Mouse (Mus musculus): ENCODE measurements around the gene Zbed4.

Zbed4 gene

DNA sequence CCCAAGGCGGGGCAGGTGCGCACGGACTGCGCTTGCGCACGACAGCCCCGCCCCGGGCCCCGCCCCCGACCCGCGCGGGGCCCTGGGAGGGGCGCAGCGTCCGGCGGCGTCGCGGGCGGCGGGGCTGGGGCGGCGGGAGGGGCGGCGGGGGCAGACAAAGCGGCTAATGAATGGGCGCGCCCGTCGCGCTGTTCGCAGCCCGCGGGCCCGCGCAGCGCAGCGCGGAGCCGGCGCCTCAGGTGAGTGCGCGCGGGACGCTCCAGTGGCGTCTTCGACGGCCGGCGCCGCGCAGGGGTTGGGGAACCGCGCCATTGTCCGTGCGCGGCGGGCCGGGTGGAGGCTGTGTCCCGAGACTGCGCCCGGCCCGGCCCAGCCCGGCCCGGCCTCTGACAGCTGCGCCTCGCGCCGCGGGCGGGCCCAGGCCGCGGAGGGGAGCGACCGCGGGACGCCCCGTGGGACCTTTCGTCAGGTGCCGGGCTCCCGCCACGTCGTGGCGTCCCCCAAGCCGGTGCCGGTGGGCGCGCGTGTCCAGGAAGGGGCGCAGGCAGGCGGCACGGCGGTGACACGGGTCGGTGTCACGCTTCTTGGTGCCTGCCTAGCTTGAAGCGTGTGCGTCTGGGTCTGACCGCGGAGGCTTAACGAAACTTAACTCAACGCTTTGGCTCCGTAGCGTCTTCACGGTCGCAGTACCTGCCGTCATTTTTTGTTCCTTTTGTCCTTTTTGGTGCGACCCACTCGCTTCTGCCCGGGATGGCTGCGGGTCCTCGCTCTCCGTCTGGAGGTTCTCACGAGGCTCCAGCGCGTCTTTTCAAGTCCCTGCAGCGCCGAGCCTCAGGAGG lies at the start of gene Zbed4:
TSS of gene Zbed4 (plus strand) at position 97 of the 839 bp plus-strand sequence.
- WGBS, result 1% methylated on average over 116 of the region's 119 CpGs

DNA sequence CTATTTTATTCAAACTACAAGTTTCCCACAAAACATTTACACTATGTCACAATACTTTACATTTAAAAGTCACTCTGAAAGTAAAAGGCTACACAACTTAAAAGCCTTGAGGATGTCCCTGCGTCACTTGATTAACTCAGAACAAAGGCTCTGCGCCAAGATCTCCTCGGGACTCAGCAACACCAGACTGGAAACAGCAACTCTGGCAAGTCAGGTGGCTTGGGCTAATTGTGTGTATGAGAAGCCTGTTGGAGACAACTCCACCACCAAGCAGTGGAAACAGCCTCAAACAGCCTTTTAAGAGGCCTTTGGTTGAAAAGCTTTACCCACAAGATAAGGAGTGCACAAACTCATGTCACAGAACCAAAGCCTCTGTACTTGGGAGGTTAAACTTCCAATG lies 49.0 kb upstream of the Zbed4 start:
- WGBS, result 30% methylated on average over 3 of the region's 3 CpGs

DNA sequence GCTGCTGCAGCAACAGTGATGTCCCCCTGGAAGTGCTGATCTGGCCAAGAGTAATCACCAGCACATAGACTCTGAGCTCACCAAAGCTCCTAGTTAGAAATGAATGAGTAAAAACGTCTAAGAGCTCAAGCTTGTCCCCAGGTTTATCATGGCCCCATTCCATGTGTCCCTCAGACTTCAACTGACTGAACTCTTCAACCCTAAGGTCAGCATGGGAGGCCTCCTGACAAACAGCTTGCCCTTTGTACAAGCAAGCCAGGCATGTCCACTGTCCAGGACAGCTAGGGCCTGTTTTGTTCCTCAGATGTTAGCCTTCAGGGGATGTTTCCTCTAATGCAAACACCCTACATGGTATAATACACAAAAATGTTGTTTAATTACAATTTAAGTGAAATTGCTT lies 47.2 kb upstream of the Zbed4 start:
- 45% methylated on average over 1 of the region's 1 CpGs for WGBS

DNA sequence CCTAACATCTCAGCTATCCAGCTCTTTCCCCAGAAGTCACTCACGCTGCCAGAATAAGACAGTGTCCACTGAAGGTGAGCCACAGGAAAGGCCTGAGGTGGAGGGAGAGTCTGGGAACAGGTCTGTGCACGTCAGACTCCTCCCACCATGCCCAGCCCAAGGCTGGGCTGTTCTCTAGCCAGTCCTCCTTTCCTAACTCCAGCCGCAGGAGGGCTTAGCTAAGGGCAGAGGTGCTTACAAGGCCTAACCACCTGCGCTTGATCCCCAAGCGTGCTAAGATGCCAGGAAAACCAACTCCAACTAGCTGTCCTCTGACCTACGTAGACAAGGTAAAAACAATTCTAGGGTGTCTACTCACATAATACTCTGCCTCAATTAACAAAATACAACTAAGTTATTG lies 45.1 kb upstream of the Zbed4 start:
- WGBS, result 87% methylated on average over 6 of the region's 6 CpGs

DNA sequence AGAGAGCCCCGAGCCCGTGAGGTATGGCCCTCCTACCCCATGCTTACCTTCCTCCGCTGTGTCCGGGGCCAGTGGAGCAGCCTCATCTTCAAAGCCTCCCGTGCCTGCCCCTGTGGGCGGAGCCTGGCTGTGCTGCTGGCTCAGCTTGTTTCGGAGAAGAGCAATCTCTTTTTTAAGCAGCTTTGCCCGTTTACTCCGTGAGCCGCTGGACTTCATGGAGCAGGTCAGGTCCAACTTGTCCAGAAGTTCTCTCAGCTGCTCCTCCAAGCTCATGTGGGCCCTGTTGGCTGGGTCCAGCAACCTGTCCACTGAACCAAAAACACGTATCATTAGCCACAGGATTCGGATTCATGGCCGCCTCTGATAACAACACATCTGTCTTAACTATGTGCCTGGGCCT lies 44.5 kb upstream of the Zbed4 start:
- 57% methylated on average over 13 of the region's 13 CpGs for WGBS

DNA sequence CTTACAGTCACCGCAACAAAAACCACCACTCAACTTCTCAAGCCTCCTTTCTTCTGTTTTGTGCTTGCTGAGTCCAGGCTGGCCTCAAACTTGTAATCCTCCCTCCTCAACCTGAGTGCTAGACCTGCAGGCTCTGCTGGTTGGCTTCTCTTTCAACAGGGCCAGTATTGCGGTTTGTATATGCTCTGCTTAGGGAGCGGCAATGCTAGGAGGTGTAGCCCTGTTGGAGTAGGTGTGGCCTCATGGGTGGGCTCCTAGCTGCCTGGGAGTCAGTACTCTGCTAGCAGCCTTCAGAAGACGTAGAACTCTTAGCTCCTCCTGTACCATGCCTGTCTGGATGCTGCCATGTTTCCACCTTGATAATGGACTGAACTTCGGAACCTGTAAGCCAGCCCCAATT lies 43.3 kb upstream of the Zbed4 start:
- 92% methylated on average over 5 of the region's 5 CpGs for WGBS

DNA sequence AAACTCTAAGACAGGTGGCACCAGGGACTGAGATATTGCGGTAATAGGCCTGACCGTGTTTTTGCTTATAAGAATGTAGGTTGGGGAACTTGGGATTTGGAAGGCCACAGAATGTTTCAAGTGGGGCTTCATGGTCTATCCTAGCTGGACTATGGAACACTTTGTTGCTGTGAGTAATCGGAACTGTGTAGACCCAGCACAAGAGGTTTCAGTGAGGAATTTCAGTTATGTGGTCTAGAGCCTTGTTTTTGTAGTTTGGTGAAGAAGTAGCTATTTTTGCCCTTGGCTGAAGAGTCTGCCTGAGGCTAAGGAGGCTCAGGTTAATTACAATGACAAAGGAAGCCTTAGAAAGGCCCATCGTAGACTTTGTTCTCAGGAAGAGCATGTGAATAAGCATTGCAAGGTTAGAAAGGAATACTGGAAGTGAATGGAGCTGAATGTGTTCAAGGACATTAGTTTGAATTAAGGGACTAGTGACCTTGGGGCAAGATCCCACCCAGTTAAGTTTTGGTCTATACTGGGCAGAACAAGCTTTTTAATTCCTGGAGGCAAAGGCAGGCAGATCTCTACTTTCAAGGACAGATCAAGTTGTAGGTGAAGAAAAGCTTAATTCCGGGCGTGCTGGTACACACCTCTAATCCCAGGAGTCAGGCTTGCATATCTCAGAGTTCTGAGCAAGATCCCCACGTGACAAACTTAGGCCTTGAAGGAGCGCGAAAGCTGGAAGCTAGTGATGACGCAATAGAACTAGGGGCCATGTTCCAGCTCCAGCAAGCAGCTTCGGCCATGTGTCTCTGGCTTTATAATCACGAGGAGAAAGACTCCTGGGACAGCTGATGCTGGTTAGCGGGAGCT lies 42.6 kb upstream of the Zbed4 start:
- 78% methylated on average over 13 of the region's 13 CpGs for WGBS

DNA sequence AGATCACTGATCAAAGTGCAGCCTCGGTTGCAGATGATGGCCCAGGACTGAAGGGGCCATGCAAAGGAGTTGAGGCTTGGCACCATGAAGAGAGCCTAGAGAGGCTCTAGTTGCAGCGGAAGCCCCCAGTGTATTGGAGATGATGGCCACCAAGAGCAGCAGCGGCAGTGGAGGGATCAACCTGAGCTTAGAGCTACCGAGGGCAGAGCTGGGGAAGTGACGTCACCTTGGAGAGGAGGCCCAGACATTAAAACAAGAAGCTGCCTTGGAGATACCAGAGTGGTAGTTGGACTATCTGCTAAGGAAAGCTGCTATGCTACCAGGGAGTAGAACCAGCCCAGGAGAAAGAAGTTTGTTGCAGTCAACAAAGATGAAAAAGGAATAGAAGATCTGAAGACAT lies 41.6 kb upstream of the Zbed4 start:
- 94% methylated on average over 5 of the region's 5 CpGs for WGBS

DNA sequence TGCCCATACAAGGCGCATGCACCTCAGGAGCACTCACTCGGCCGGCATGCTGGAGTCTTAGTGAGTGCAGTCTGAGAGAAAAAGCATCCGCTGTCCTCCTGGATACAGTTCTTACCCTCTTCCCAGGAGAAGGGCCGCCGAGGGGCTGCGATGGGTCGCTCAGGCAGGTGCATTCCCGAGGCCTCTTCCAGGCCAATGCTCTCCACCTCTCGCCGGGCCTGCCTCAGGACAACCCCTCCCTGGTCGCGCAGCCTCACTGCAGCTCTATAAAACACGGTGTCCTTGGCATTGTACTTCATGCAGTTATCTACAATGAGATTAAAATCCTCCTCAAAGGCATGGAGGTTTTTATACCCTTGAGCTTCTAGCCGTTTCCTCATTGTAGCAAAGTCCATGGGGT lies 39.0 kb upstream of the Zbed4 start:
- WGBS, result 89% methylated on average over 15 of the region's 15 CpGs

DNA sequence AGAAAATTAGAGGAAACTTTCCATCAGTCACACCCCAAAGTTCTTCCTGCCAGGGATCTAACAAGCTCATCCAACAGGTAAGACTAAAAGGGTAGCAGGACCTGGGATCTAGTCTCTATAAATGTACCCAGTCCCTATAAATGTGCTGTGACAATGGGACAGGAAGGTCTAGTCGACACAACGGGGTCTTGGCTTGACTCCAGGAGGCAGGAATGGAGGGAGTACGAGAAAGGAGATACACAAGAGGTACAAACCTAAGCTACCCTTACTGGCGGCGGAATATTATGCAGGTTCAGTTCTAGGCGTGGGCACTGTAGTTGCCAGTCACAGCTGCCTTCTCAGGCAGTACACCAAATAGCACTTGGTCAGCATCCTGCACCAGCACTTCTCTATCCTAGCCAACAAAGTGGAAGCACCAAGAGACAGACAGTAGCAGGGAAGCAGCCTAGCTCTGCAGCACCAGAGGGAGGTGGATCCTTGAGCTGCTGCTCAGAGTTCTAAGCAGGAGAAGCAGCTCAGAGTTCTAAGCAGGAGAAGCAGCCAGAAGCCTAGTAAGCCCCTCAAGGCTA lies 37.4 kb upstream of the Zbed4 start:
- WGBS, result 31% methylated on average over 6 of the region's 6 CpGs

DNA sequence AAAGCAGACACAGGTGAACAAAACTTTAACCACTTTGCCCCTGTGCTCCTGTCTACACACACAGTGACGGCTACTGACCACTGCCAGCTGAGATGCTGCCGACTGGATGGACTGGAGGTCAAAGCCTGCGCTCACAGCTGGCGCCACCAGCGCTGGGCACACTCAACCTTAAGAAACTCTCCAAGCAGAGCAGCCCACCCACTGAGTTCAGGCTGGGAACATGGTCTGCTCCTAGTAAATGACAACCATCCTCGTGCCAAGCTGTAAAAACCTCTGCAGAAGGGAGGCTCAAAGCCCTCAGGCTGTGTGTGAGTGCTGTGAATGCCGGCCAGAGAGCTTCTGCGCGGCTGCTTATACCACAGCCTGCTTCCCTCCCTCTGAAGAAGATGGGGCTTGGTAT lies 34.2 kb upstream of the Zbed4 start:
- 38% methylated on average over 9 of the region's 9 CpGs for WGBS

DNA sequence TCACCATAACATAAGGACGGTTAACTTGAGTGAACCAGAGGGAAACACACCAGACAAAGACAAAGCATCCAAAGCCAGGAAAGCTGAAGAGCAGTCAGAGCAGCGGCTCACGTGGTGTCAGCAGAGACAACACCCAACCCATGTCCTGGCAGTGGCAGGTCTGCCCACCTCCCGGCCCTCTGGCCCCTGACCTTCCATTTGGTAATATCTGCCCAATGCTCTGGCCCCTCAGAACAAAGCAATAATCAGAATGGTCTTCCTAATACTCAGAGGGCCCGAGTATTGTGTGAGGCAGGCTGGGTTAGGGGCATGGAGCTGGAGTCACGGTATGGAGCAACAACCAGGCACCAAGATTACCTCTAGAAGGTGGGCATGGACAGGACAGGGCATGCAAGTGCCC lies 28.3 kb upstream of the Zbed4 start:
- 82% methylated on average over 6 of the region's 6 CpGs for WGBS

DNA sequence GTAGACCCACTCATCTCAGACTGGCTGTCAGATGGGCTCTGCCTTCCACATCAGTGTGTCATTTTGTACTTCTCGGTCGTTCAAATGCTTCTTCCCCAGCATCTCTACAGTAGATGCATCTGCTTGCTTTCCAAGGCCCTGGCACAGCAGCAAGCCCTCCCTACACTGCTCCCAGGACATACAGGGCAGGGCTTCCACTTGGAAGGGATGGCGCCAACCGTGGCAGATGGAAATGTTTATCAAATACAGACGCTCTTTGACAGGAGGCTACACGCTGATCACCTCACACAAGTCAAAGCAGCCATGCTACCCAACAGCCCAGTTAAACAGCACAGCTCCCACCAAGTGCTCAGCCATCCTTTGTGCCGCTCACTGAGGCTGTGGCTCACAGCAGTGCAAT lies 27.1 kb upstream of the Zbed4 start:
- WGBS, result 45% methylated on average over 7 of the region's 7 CpGs

DNA sequence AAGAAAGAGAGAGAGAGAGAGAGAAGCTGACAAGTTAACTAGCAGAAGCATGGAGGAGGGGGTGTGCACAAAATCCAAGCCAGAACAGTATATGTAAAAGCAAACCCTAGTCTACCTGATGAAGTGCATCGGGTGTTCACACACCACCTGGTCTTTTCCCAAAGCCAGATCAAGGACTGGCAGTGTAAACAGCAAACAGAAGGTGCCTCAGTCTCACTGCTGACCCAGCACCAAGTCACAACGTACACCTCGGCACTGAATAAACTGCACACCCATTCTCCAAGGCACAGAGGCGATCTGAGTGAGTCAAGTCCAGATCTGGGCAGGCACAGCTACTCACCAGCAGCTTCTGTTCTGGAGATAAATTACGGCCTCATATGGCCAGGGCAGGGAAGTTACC lies 26.4 kb upstream of the Zbed4 start:
- 55% methylated on average over 5 of the region's 5 CpGs for WGBS

DNA sequence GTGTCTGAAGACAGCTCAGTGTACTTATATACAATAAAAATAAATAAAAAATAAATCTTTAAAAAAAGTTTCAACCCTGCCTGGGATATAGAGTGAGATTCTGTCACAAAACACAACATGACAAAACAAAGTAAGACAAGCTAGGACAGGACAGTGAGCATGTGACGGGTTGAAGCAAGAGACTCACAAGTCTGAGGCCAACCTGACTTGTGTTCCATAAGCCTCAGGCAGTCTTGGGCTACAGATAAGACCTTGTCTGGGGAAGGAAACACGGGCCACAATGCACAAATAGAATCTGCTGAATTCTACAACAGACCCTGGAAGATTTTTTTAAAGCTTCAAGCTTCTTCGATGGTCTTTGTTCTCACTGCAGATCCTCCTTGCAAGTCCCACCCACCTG lies 24.3 kb upstream of the Zbed4 start:
- 56% methylated on average over 3 of the region's 3 CpGs for WGBS

DNA sequence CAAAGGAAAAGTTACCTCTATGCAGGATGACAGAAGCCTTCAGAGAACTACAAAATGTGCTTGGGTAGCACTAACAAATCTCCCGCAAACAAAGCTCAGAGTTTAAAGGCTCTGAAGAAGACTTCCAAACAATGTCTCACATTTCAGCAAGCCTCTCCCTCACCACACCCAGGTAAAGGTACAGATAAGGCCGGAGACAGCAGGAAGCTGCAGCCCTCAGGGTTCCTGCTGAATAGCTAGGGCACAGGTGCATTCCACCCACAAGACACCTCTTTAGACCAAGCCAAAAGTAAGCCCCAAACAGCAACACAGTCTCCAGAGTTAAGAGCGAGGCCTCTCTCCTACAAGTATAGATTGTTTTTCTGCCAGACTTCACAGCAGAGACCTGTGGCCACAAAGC lies 20.7 kb upstream of the Zbed4 start:
- 58% methylated on average over 3 of the region's 3 CpGs for WGBS

DNA sequence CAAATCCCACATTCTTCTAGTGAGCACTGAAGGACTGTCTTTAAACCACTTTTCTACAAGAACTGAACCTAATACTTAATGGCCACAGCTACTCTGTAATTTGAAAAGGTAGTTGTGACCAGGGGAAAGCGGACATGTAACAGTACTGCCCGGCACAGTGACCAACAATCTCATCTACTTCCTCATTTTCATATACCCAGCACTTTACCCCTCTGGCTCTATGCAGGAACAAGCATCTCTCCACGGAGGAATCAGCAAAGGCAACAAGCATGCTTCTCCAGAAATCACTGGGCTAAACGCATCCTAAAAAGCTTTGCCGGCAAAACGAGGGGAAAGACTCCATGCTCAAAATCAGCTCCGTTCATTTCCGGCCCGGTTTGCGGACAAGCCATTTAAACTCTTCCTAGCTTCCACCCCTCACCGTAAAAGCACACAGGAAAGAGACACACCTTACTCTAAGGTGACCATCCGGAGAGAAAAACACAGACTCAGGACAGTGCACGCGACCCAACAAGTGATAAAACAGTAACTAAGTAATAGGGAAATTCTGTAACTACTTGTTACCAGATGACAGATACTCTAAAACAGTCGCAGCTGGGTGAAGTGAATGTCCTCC lies 18.9 kb upstream of the Zbed4 start:
- WGBS, result 9% methylated on average over 15 of the region's 15 CpGs

DNA sequence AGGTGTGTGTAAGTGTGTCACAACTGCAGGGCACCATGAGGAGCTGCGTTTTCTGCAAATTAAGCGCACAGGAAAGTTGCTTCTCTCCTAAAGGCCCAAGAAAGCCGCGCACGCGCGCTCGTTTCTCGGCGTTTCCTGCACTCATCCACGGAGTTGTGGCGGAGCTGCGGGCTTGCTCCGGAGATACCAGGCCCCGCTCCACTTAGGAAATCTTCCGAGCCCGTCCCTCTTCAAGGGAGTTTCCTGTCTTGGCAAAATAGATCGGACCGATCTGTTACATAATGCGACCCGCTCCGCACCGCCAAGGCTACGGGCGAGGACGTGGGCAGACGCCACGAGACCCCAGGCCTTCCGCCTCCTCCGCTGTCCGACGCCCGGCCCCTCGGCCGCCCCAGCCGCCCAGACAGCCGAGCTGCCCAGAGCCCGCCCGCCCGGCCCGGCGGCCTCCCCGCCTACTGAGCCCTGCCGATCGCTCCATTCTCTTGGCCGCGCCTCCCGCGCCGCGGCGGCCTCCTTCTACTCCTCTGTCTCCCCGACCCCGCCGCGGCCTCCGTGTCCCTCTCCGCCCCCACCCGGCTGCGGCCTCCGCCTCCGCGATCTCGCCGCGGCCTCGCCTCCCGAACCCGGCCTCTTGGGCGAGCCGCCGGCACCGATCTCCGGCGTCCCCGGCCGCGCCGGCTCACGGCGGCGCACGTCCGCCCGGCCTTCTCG lies 18.3 kb upstream of the Zbed4 start:
- WGBS, result under 1% methylated on average over 85 of the region's 86 CpGs

DNA sequence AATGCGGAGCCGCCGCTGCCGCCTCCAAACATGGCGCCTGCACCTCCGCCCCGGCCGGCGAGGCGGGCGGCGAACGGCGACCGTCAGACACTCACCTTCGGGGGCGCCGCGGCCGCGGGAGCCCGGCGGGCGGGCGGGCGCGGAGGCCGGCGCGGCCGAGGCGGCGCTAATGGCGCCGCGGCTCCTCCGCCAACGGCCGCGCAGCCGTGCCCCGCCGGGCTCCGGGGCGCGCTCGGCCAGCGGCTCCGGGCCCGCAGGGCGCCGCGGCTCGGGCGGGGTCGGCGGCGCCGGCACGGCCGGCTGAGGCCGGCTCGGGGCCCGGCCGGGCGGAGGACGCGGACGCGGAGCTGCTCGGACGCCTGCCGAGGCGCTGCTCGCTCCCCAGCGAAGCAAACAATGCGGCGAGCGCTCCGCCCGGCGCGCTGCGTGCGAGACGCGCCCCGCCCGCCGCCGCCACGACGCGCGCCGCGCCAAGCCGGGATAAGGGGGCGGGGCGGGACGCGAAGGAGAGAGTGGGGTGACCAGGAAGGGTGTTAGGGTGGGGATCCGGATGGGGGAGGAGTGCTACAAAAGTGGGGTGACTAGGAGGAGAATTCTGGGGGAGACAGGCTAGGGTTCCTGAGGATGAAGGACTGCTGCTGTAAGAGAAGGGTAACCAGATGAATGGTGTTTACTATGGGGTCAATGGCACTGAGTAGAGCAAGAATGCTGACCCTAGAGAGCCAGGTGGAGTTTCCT lies 17.5 kb upstream of the Zbed4 start, which contains the start of gene Brd1:
TSS of gene Brd1 (minus strand) at position 400 of the 738 bp plus-strand sequence.
- WGBS, result 9% methylated on average over 102 of the region's 103 CpGs

DNA sequence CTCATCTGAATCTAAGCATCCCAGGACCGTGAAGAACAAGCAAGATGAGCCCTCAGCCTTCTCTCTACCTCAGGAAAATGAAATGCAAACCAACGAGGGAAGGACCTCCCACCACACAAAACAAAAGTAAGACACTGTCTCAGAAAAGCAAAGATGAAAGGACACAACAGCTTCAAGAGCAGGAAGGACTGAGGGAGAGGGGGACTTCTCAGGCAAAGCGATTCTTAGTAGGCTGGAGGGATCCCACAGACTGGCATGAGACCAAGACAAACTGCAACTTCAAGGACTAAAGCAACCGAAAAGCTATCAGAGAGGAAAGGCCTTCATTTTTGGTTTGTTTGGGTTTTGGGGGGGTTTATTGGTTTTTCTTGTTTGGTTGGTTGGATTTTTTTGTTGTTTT lies 15.3 kb upstream of the Zbed4 start:
- 53% methylated on average over 4 of the region's 4 CpGs for WGBS

DNA sequence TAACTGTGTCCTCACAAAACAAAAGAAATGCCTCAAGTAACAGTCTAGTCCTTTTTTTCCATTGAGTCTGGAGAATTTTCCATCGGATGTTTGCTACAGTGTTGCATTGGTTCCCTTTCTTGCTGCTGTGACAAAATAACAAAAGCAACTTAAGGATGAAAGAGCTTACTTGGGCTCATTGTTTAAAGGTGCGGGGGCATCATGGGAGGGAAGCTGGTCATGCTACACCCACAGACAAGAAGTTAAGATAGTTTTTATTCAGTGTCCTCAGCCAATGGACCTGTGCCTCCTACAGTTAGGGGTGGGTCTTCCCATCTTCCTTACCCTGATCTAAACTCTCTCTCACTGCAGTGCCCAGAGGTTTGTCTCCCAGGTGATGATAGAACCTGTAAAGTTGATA lies 13.0 kb upstream of the Zbed4 start:
- 72% methylated on average over 2 of the region's 2 CpGs for WGBS

All from cerebral cortex, adult 2 months (tissue).